Mouse (Mus musculus) embryonic facial prominence, embryonic 13.5 days (tissue): ENCODE results near the gene Dab1. TPM values are rescaled to one million over a fixed set of nuclear protein-coding genes. Genes with fewer than 3 reads are reported as not detected.

Source experiments
- ATAC-seq: fragments of 200-750 bp; cut with Nextera tagmentation; 2 replicates; pipeline ENCODE4 v1.8.0; 2017; ENCODE audit warnings: low read depth; ENCODE audit not compliant: insufficient number of reproducible peaks, insufficient read depth, low FRiP score, low TSS enrichment
- H3K27ac ChIP-seq: fragments of 300-500 bp; sonication (generic); 2 replicates; pipeline ENCODE4 v1.5.1; 2015; ENCODE audit warnings: moderate library complexity, mild to moderate bottlenecking, inconsistent platforms
- H3K27me3 ChIP-seq: fragments of 300-500 bp; sonication (generic); 2 replicates; pipeline ENCODE4 v1.6.1; 2015; ENCODE audit warnings: mild to moderate bottlenecking, inconsistent platforms
- H3K36me3 ChIP-seq: fragments of 300-500 bp; sonication (generic); 2 replicates; pipeline ENCODE4 v1.6.1; 2015; ENCODE audit warnings: mild to moderate bottlenecking, inconsistent platforms
- H3K4me1 ChIP-seq: fragments of 300-500 bp; sonication (generic); 2 replicates; pipeline ENCODE4 v1.6.1; 2015; ENCODE audit warnings: inconsistent platforms
- H3K4me2 ChIP-seq: fragments of 300-500 bp; sonication (generic); 2 replicates; pipeline ENCODE4 v1.6.1; 2015; ENCODE audit warnings: moderate library complexity, mild to moderate bottlenecking, inconsistent platforms
- H3K4me3 ChIP-seq: fragments of 300-500 bp; sonication (generic); 2 replicates; pipeline ENCODE4 v1.5.1; 2015; ENCODE audit warnings: mild to moderate bottlenecking, inconsistent platforms
- H3K9ac ChIP-seq: fragments of 300-500 bp; sonication (generic); 2 replicates; pipeline ENCODE4 v1.6.1; 2015; ENCODE audit warnings: mild to moderate bottlenecking, inconsistent platforms
- H3K9me3 ChIP-seq: fragments of 300-500 bp; sonication (generic); 2 replicates; pipeline ENCODE4 v1.6.1; 2016; ENCODE audit warnings: inconsistent platforms
- WGBS: fragments of 180-500 bp; shearing (Covaris S2); methylation state at CpG from one replicate; pipeline ENCODE4 v1.1.7; 2015; ENCODE audit warnings: mixed read lengths; 5-methylcytosine and 5-hydroxymethylcytosine counted together
- polyA plus RNA-seq: library from polyadenylated mRNA; unstranded; fragments of >200 nt; fragmentation: Nextera tagmentation; extraction: Ambion mirVana; gene quantifications from 2 replicates; pipeline ENCODE4 v1.2.1, GENCODE M21; 2015

The Dab1 gene
- polyA plus RNA-seq, 1 experiment from 2014 or later, result 17.3 TPM

- Histone ChIP-seq H3K4me1 (no peaks in the 10 kb centered on the region), H3K36me3 (no peaks in the 10 kb centered on the region), H3K9me3 (no peaks in the 10 kb centered on the region), H3K4me2 (no peak overlapping the region), H3K4me3 (no peak overlapping the region), H3K9ac (no peak overlapping the region), H3K27me3 (no peaks in the 10 kb centered on the region), H3K27ac (no peak overlapping the region)
- 60% methylated on average over 4 of the region's 4 CpGs for WGBS
- no peak for ATAC-seq
Measured at GRCm38 (mm10) chr4:104011683-104012082, 392.5 kb downstream of the Dab1 start.

- 59% methylated on average over 4 of the region's 4 CpGs for WGBS
- ATAC-seq, result no peak
- no peak overlapping the region for H3K4me2 ChIP-seq
- no peak overlapping the region for H3K27ac ChIP-seq
- no peak overlapping the region for H3K9ac ChIP-seq
- no peaks in the 10 kb centered on the region for H3K36me3 ChIP-seq
- H3K4me3 ChIP-seq, result no peak overlapping the region
- H3K27me3 ChIP-seq, result no peaks in the 10 kb centered on the region
- no peaks in the 10 kb centered on the region for H3K4me1 ChIP-seq
- no peaks in the 10 kb centered on the region for H3K9me3 ChIP-seq
Measured at GRCm38 (mm10) chr4:104012150-104012549, 393.0 kb downstream of the Dab1 start.

- no peak overlapping the region for H3K27ac ChIP-seq
- no peaks in the 10 kb centered on the region for H3K4me1 ChIP-seq
- no peak overlapping the region for H3K4me2 ChIP-seq
- H3K9me3 ChIP-seq, result no peaks in the 10 kb centered on the region
- ATAC-seq, result no peak
- WGBS, result 67% methylated on average over 2 of the region's 2 CpGs
- H3K27me3 ChIP-seq, result no peaks in the 10 kb centered on the region
- H3K9ac ChIP-seq, result no peak overlapping the region
- H3K36me3 ChIP-seq, result no peaks in the 10 kb centered on the region
- no peak overlapping the region for H3K4me3 ChIP-seq
Measured at GRCm38 (mm10) chr4:104025117-104025694, 406.0 kb downstream of the Dab1 start.

- no peak overlapping the region for H3K4me2 ChIP-seq
- H3K9me3 ChIP-seq, result no peaks in the 10 kb centered on the region
- 14% methylated on average over 2 of the region's 2 CpGs for WGBS
- ATAC-seq, result no peak
- no peaks in the 10 kb centered on the region for H3K36me3 ChIP-seq
- H3K9ac ChIP-seq, result no peak overlapping the region
- no peak overlapping the region for H3K4me3 ChIP-seq
- no peaks in the 10 kb centered on the region for H3K4me1 ChIP-seq
- H3K27ac ChIP-seq, result no peak overlapping the region
- H3K27me3 ChIP-seq, result no peaks in the 10 kb centered on the region
Measured at GRCm38 (mm10) chr4:104026834-104027233, 407.7 kb downstream of the Dab1 start.

GRCm38 (mm10) chr4:104027239-104027638 lies 408.1 kb downstream of the Dab1 start:
- no peak for ATAC-seq
- no peak overlapping the region for H3K9ac ChIP-seq
- H3K4me1 ChIP-seq, result no peaks in the 10 kb centered on the region
- H3K4me3 ChIP-seq, result no peak overlapping the region
- no peaks in the 10 kb centered on the region for H3K27me3 ChIP-seq
- no peaks in the 10 kb centered on the region for H3K9me3 ChIP-seq
- WGBS, result 88% methylated on average over 1 of the region's 1 CpGs
- no peak overlapping the region for H3K27ac ChIP-seq
- H3K36me3 ChIP-seq, result no peaks in the 10 kb centered on the region
- no peak overlapping the region for H3K4me2 ChIP-seq

GRCm38 (mm10) chr4:104036091-104036490 lies 416.9 kb downstream of the Dab1 start:
- Histone ChIP-seq H3K4me1 (no peaks in the 10 kb centered on the region), H3K36me3 (no peaks in the 10 kb centered on the region), H3K27ac (no peak overlapping the region), H3K9me3 (no peaks in the 10 kb centered on the region), H3K27me3 (no peaks in the 10 kb centered on the region), H3K4me3 (no peak overlapping the region), H3K4me2 (no peak overlapping the region), H3K9ac (no peak overlapping the region)
- ATAC-seq, result no peak

- WGBS, result 43% methylated on average over 4 of the region's 4 CpGs
- Histone ChIP-seq H3K4me1 (no peaks in the 10 kb centered on the region), H3K27me3 (no peaks in the 10 kb centered on the region), H3K27ac (no peak overlapping the region), H3K4me2 (no peak overlapping the region), H3K9me3 (no peaks in the 10 kb centered on the region), H3K4me3 (no peak overlapping the region), H3K9ac (no peak overlapping the region), H3K36me3 (no peaks in the 10 kb centered on the region)
- no peak for ATAC-seq
Measured at GRCm38 (mm10) chr4:104039588-104039987, 420.4 kb downstream of the Dab1 start.

- Histone ChIP-seq H3K4me2 (no peak overlapping the region), H3K27me3 (no peaks in the 10 kb centered on the region), H3K4me3 (no peak overlapping the region), H3K36me3 (no peaks in the 10 kb centered on the region), H3K27ac (no peak overlapping the region), H3K9me3 (no peaks in the 10 kb centered on the region), H3K9ac (no peak overlapping the region), H3K4me1 (no peaks in the 10 kb centered on the region)
- WGBS, result 89% methylated on average over 2 of the region's 2 CpGs
- ATAC-seq, result no peak
Measured at GRCm38 (mm10) chr4:104043441-104043840, 424.3 kb downstream of the Dab1 start.

- 37% methylated on average over 3 of the region's 3 CpGs for WGBS
- ATAC-seq, result no peak
Measured at GRCm38 (mm10) chr4:104044634-104045033, 425.5 kb downstream of the Dab1 start.

GRCm38 (mm10) chr4:104047966-104048804 lies 429.0 kb downstream of the Dab1 start:
- 69% methylated on average over 7 of the region's 7 CpGs for whole genome bisulfite sequencing
- no peak overlapping the region for H3K4me3 ChIP-seq
- no peak overlapping the region for H3K27ac ChIP-seq
- H3K4me1 ChIP-seq, result no peaks in the 10 kb centered on the region
- H3K9me3 ChIP-seq, result no peaks in the 10 kb centered on the region
- H3K9ac ChIP-seq, result no peak overlapping the region
- H3K27me3 ChIP-seq, result no peaks in the 10 kb centered on the region
- H3K36me3 ChIP-seq, result no peaks in the 10 kb centered on the region
- ATAC-seq, result no peak
- no peak overlapping the region for H3K4me2 ChIP-seq

More at GRCm38 (mm10) chr4:104044634-104045033, 425.5 kb downstream of the Dab1 start:
- Histone ChIP-seq H3K4me1 (no peaks in the 10 kb centered on the region), H3K4me3 (no peak overlapping the region), H3K27me3 (no peaks in the 10 kb centered on the region), H3K4me2 (no peak overlapping the region), H3K36me3 (no peaks in the 10 kb centered on the region), H3K9ac (no peak overlapping the region), H3K9me3 (no peaks in the 10 kb centered on the region), H3K27ac (no peak overlapping the region)

GRCm38 (mm10) chr4:104057116-104057515 lies 438.0 kb downstream of the Dab1 start:
- no peak for ATAC-seq
- no peak overlapping the region for H3K27ac ChIP-seq

GRCm38 (mm10) chr4:104059569-104059968 lies 440.4 kb downstream of the Dab1 start:
- Histone ChIP-seq H3K4me3 (no peak overlapping the region), H3K9me3 (no peaks in the 10 kb centered on the region), H3K36me3 (no peaks in the 10 kb centered on the region), H3K4me2 (no peak overlapping the region), H3K27me3 (no peaks in the 10 kb centered on the region), H3K9ac (no peak overlapping the region), H3K4me1 (no peaks in the 10 kb centered on the region; the same call in 1 of the 2 replicates), H3K27ac (no peak overlapping the region)
- ATAC-seq, result no peak
- WGBS, result 44% methylated on average over 4 of the region's 4 CpGs

More at GRCm38 (mm10) chr4:104057116-104057515, 438.0 kb downstream of the Dab1 start:
- H3K4me3 ChIP-seq, result no peak overlapping the region
- H3K9me3 ChIP-seq, result no peaks in the 10 kb centered on the region
- H3K4me1 ChIP-seq, result no peaks in the 10 kb centered on the region; the same call in 1 of the 2 replicates
- no peak overlapping the region for H3K4me2 ChIP-seq
- H3K9ac ChIP-seq, result no peak overlapping the region
- no peaks in the 10 kb centered on the region for H3K36me3 ChIP-seq
- no peaks in the 10 kb centered on the region for H3K27me3 ChIP-seq
